Comparison of ENCODE assay signal across 12 mouse cellular contexts in the genomic region with DNA sequence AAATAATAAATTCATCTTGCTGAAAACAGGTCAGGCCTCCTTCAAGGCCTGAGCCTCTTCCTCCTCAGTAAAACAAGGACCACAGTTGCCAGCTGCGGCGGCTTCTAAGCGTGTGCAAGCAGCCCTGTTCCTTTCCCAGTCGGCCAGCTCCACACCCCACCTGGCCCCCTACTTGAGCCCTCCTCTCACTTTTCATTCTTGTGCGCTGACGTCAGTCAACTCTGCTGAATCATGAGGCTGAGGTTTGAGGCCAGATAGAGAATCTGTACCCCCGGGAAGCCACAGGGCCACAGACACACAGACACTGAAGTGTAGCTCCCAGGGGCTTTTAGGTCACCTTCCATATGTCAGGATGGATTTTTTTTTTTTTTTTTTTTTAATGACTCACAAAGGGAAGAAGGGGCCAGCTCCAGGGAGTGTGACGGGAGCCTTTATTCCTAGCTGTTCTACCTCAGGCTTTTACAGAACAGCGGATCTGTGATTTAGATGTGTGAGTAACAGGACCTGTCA. TPM values are rescaled to one million over a fixed set of nuclear protein-coding genes. Genes with fewer than 3 reads are reported as not detected.
DNase-seq lines count a peak whose midpoint lies in the region; ATAC-seq and TF ChIP-seq lines count a peak whose summit lies in the region.
"Had no signal": no experiment of that assay in that cellular context is flagged by ENCODE, and none has a peak within 500 bp of the region (broad histone marks: within the 10 kb centered on the region; RNA-seq: fewer than 3 reads in every experiment).

No protein-coding gene starts in this region.

- TF ChIP-seq CTCF in heart, postnatal 0 days (IDR thresholded peaks at IDR 0.05; ENCODE audit: low read depth) = no peak
- no peak for TF ChIP-seq CTCF in C2C12 (IDR thresholded peaks at IDR 0.05; ENCODE audit: control insufficient read depth, insufficient read depth, insufficient read length)

- no peak for TF ChIP-seq POLR2A in limb, embryonic 14.5 days (IDR thresholded peaks at IDR 0.05; ENCODE audit: borderline replicate concordance, extremely low read depth, insufficient read depth, insufficient read length)

- no peak overlapping the region for H3K9ac ChIP-seq in heart, postnatal 0 days (replicated peaks; ENCODE audit: low read depth, low read length)
- no peak overlapping the region for H3K9ac ChIP-seq in limb, embryonic 14.5 days (ENCODE audit: low read depth, low read length, severe bottlenecking)

- no peaks in the 10 kb centered on the region for H3K27me3 ChIP-seq in heart, postnatal 0 days (ENCODE audit: control insufficient read depth, insufficient read depth, low read length)
- no peaks in the 10 kb centered on the region for H3K27me3 ChIP-seq in C2C12 (ENCODE audit: control insufficient read depth, insufficient read depth, insufficient read length)
- H3K27me3 ChIP-seq in limb, embryonic 14.5 days (ENCODE audit: control insufficient read depth, insufficient read depth, low read length) = no peaks in the 10 kb centered on the region

- 38% methylated on average over 9 of the region's 9 CpGs for WGBS in heart, postnatal 0 days
- 19% methylated on average over 9 of the region's 9 CpGs for WGBS in limb, embryonic 14.5 days

- H3K36me3 ChIP-seq in heart, postnatal 0 days (replicated peaks; ENCODE audit: control insufficient read depth, insufficient read depth, low read length) = no peaks in the 10 kb centered on the region
- no peaks in the 10 kb centered on the region for H3K36me3 ChIP-seq in C2C12 (ENCODE audit: control insufficient read depth, insufficient read depth)
- peaks cover 12% of the 10 kb centered on the region for H3K36me3 ChIP-seq in limb, embryonic 14.5 days (ENCODE audit: control insufficient read depth, insufficient read depth, low read length)

- no peak for TF ChIP-seq EP300 in heart, postnatal 0 days (IDR thresholded peaks at IDR 0.05; ENCODE audit: low read depth)

- H3K27ac ChIP-seq in heart, postnatal 0 days (ENCODE audit: low read depth) = 0 out of 2 replicates have a peak overlapping the region, but pooled peaks have one; percentile 16
- peak overlapping the region; percentile 72 for H3K27ac ChIP-seq in limb, embryonic 14.5 days (replicated peaks; ENCODE audit: low read depth, low read length)
- H3K27ac ChIP-seq: hindbrain, postnatal 0 days had no signal

- H3K9me3 ChIP-seq in heart, postnatal 0 days (replicated peaks; ENCODE audit: control insufficient read depth, low read length) = no peaks in the 10 kb centered on the region
- no peaks in the 10 kb centered on the region for H3K9me3 ChIP-seq in limb, embryonic 14.5 days (ENCODE audit: control insufficient read depth, low read length)

- no peak for DNase-seq in heart, postnatal 0 days (ENCODE audit: low spot score)
- DNase-seq in heart, postnatal 4 days = no peak
- peak; percentile 85 for DNase-seq in NIH3T3 (ENCODE audit: low read depth)
- peak; percentile 57 for DNase-seq in limb, embryonic 14.5 days (ENCODE audit: low spot score)
- DNase-seq in cerebellum, postnatal 10 days = no peak
- no peak for DNase-seq in cerebellum, adult 9-10 months
- no peak for DNase-seq in kidney, adult 11 months

- H3K79me2 ChIP-seq in C2C12 (ENCODE audit: control insufficient read depth, insufficient read depth) = peaks cover 25% of the 10 kb centered on the region

- H3K79me3 ChIP-seq in C2C12 (ENCODE audit: low read depth) = peaks cover 13% of the 10 kb centered on the region

- ATAC-seq in heart, postnatal 0 days (ENCODE audit: insufficient read depth, low read depth) = no peak
- ATAC-seq in limb, embryonic 14.5 days (ENCODE audit: low FRiP score, low read depth) = no peak
- ATAC-seq: hindbrain, postnatal 0 days had no signal

- no peak overlapping the region; the same call in 1 of the 2 replicates for H3K4me3 ChIP-seq in heart, postnatal 0 days (ENCODE audit: low read depth, low read length)
- H3K4me3 ChIP-seq in C2C12 (ENCODE audit: insufficient read depth, poor library complexity, severe bottlenecking) = no peak overlapping the region
- H3K4me3 ChIP-seq in limb, embryonic 14.5 days (replicated peaks; ENCODE audit: low read length) = peak overlapping the region; percentile 84

- peaks cover 33% of the 10 kb centered on the region for H3K4me1 ChIP-seq in heart, postnatal 0 days (ENCODE audit: control insufficient read depth, insufficient read depth)
- H3K4me1 ChIP-seq in limb, embryonic 14.5 days (ENCODE audit: control insufficient read depth, insufficient read depth, low read length) = peaks cover 39% of the 10 kb centered on the region

- peak overlapping the region; percentile 93; the same call in 1 of the 2 replicates for H3K4me2 ChIP-seq in heart, postnatal 0 days (ENCODE audit: low read depth, low read length)
- peak overlapping the region; percentile 89 for H3K4me2 ChIP-seq in limb, embryonic 14.5 days (replicated peaks; ENCODE audit: low read depth, low read length, severe bottlenecking)

- H3ac ChIP-seq in C2C12 (ENCODE audit: control insufficient read depth, insufficient read length, low read depth) = no peak overlapping the region

TF ChIP-seq in C2C12, 6 proteins besides CTCF, POLR2A, EP300 and RAD21:
- TF ChIP-seq MYOG (IDR thresholded peaks at IDR 0.05; ENCODE audit: control insufficient read depth, extremely low read depth, insufficient read length) (no peak), MYOD1 (IDR thresholded peaks at IDR 0.05; ENCODE audit: control insufficient read depth, insufficient read length, low read depth) (peak; percentile 56), FOSL1 (IDR thresholded peaks at IDR 0.05; ENCODE audit: insufficient read depth, low read length, poor library complexity, severe bottlenecking) (peak; percentile 71)
TF ChIP-seq in C2C12: peak in this region for 2.

RNA-seq across cellular contexts. Expression of gene Socs1, which starts 3.4 kb away (rescaled TPM):
- total RNA-seq in heart, postnatal 0 days (2014; rRNA removed; ENCODE audit: low replicate concordance) = 0.80 and 5.0 TPM in 2 replicates
- polyA plus RNA-seq in heart, postnatal 0 days (2015; fragmentation: Nextera tagmentation; extraction: Ambion mirVana) = 2.7 and 3.2 TPM in 2 replicates
- 1 to 10 TPM; 1.6 TPM for total RNA-seq in heart, postnatal 4 days (2021)
- 4.6 TPM for polyA plus RNA-seq in C2C12 (2012; fragmentation: generic; extraction: Trizol)
- 13.8 and 18.5 TPM in 2 replicates for polyA plus RNA-seq in limb, embryonic 14.5 days (2012; rRNA removed)
- polyA plus RNA-seq in limb, embryonic 14.5 days (2014; fragmentation: Nextera tagmentation; extraction: Ambion mirVana) = 16.6 and 17.8 TPM in 2 replicates

RNA-seq across cellular contexts. Expression of gene Tnp2, which starts 6.5 kb away (rescaled TPM):
- not detected in 2 replicates for total RNA-seq in heart, postnatal 0 days (2014; rRNA removed; ENCODE audit: low replicate concordance)
- polyA plus RNA-seq in heart, postnatal 0 days (2015; fragmentation: Nextera tagmentation; extraction: Ambion mirVana) = not detected in 2 replicates
- total RNA-seq in heart, postnatal 4 days (2021) = not detected
- not detected for polyA plus RNA-seq in C2C12 (2012; fragmentation: generic; extraction: Trizol)
- polyA plus RNA-seq in limb, embryonic 14.5 days (2012; rRNA removed) = not detected in 2 replicates
- polyA plus RNA-seq in limb, embryonic 14.5 days (2014; fragmentation: Nextera tagmentation; extraction: Ambion mirVana) = not detected in 2 replicates
- total RNA-seq: hindbrain, postnatal 0 days; layer of hippocampus, postnatal 25 days; megakaryocyte, adult 5-6 weeks had no signal
- polyA plus RNA-seq: hindbrain, postnatal 0 days; small intestine, adult 2 months had no signal

RNA-seq across cellular contexts. Expression of gene Prm3, which starts 8.8 kb away (rescaled TPM):
- not detected in 2 replicates for total RNA-seq in heart, postnatal 0 days (2014; rRNA removed; ENCODE audit: low replicate concordance)
- polyA plus RNA-seq in heart, postnatal 0 days (2015; fragmentation: Nextera tagmentation; extraction: Ambion mirVana) = not detected in 2 replicates
- not detected for total RNA-seq in heart, postnatal 4 days (2021)
- not detected for polyA plus RNA-seq in C2C12 (2012; fragmentation: generic; extraction: Trizol)
- polyA plus RNA-seq in limb, embryonic 14.5 days (2012; rRNA removed) = not detected in 2 replicates
- not detected in 2 replicates for polyA plus RNA-seq in limb, embryonic 14.5 days (2014; fragmentation: Nextera tagmentation; extraction: Ambion mirVana)
- total RNA-seq: hindbrain, postnatal 0 days; layer of hippocampus, postnatal 25 days; megakaryocyte, adult 5-6 weeks had no signal
- polyA plus RNA-seq: hindbrain, postnatal 0 days; small intestine, adult 2 months had no signal

RNA-seq across cellular contexts. Expression of gene Prm2, which starts 14.0 kb away (rescaled TPM):
- not detected in 2 replicates for total RNA-seq in heart, postnatal 0 days (2014; rRNA removed; ENCODE audit: low replicate concordance)
- not detected in 2 replicates for polyA plus RNA-seq in heart, postnatal 0 days (2015; fragmentation: Nextera tagmentation; extraction: Ambion mirVana)
- total RNA-seq in heart, postnatal 4 days (2021) = not detected
- polyA plus RNA-seq in C2C12 (2012; fragmentation: generic; extraction: Trizol) = not detected
- not detected in 2 replicates for polyA plus RNA-seq in limb, embryonic 14.5 days (2012; rRNA removed)
- not detected in 2 replicates for polyA plus RNA-seq in limb, embryonic 14.5 days (2014; fragmentation: Nextera tagmentation; extraction: Ambion mirVana)
- total RNA-seq: hindbrain, postnatal 0 days; layer of hippocampus, postnatal 25 days; megakaryocyte, adult 5-6 weeks had no signal
- polyA plus RNA-seq: hindbrain, postnatal 0 days; small intestine, adult 2 months had no signal

RNA-seq across cellular contexts. Expression of gene Prm1, which starts 23.7 kb away (rescaled TPM):
- total RNA-seq in heart, postnatal 0 days (2014; rRNA removed; ENCODE audit: low replicate concordance) = not detected in 2 replicates
- polyA plus RNA-seq in heart, postnatal 0 days (2015; fragmentation: Nextera tagmentation; extraction: Ambion mirVana) = not detected in 2 replicates
- not detected for total RNA-seq in heart, postnatal 4 days (2021)
- polyA plus RNA-seq in C2C12 (2012; fragmentation: generic; extraction: Trizol) = not detected
- polyA plus RNA-seq in limb, embryonic 14.5 days (2012; rRNA removed) = not detected in 2 replicates
- polyA plus RNA-seq in limb, embryonic 14.5 days (2014; fragmentation: Nextera tagmentation; extraction: Ambion mirVana) = not detected in 2 replicates
- total RNA-seq: hindbrain, postnatal 0 days; layer of hippocampus, postnatal 25 days; megakaryocyte, adult 5-6 weeks had no signal
- polyA plus RNA-seq: small intestine, adult 2 months had no signal

Comparison
In these comparisons a context has a peak if more than half of its experiments do, and no peak if none do; other contexts are left out.
1. DNase-seq: peak in NIH3T3 (single experiment) and limb, embryonic 14.5 days (single experiment); none in heart, postnatal 0 days (single experiment), heart, postnatal 4 days (single experiment), cerebellum, postnatal 10 days (0 of 2), cerebellum, adult 9-10 months (single experiment) and kidney, adult 11 months (single experiment).